Mouse (Mus musculus) myocyte (in vitro differentiated cells): ENCODE results near the gene Peg10.

ENCODE experiments used
- MAX ChIP-seq: IDR thresholded peaks from one replicate; pipeline ENCODE4 v1.6.1; 2011; ENCODE audit warnings: low read depth, mild to moderate bottlenecking, control low read depth
- POLR2A ChIP-seq: IDR thresholded peaks from one replicate; pipeline ENCODE4 v1.6.1; 2011; ENCODE audit warnings: low read depth, mild to moderate bottlenecking, control low read depth, moderate library complexity; ENCODE audit not compliant: insufficient read length

- TF ChIP-seq MAX (no peak), POLR2A (no peak)
Observed at GRCm38 (mm10) chr6:4748506-4748961, 1.4 kb downstream of the Peg10 start.
